Mouse (Mus musculus) lung, postnatal 0 days (tissue): ENCODE data around the gene Wasl.

Experiments
- CTCF ChIP-seq: IDR thresholded peaks from 2 replicates; pipeline ENCODE4 v1.5.1; 2016; ENCODE audit warnings: antibody characterized with exemption, mild to moderate bottlenecking
- EP300 ChIP-seq: IDR thresholded peaks from 2 replicates; pipeline ENCODE4 v1.6.1; 2016; ENCODE audit warnings: antibody characterized with exemption, mild to moderate bottlenecking, control low read depth

DNA sequence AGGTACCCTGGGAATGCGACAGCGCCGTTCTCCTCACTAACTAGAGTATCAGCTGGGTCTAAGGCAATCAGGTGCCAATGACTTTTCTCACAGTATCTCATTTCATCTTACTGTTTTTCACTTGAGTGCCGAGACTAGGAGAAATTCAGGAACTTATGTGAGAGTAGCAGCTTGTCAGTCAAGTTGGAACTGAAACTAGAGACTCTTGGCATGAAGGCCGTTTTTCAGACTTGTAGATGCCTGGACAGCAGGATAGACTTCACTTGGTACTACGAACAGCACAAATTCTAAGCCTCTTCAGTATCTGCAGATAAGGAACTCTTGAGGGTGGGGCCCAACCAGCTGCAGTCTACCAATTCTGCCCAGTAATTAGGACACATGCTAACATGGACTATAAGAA lies 64.7 kb downstream of the Wasl start:
- TF ChIP-seq CTCF (no peak), EP300 (no peak)
